Mouse (Mus musculus): Measurements from ENCODE around the gene Dyrk1b. TPM values are rescaled to one million over a fixed set of nuclear protein-coding genes. Genes with fewer than 3 reads are reported as not detected.
"Not testable (repeated sequence)": the region's sequence is repeated elsewhere in the genome, so short reads cannot be mapped to it uniquely, and the experiment has no call there.

The Dyrk1b gene
- polyA plus RNA-seq, 1 experiment from 2014 or later, result 19.4 TPM

- 45% methylated on average over 12 of the region's 12 CpGs for WGBS
- Histone ChIP-seq H3K4me1 (ENCODE audit: control insufficient read depth, insufficient read depth, low read length) (no peaks in the 10 kb centered on the region), H3K4me2 (replicated peaks; ENCODE audit: low read depth, low read length) (peak overlapping the region; percentile 40), H3K27me3 (ENCODE audit: control insufficient read depth, insufficient read depth, low read length) (no peaks in the 10 kb centered on the region), H3K9ac (ENCODE audit: low read depth, low read length) (peak overlapping the region; percentile 54; the same call in 1 of the 2 replicates), H3K4me3 (ENCODE audit: low read length) (peak overlapping the region; percentile 25), H3K27ac (ENCODE audit: low read depth, low read length) (no peak overlapping the region), H3K9me3 (ENCODE audit: control insufficient read depth, low read length) (no peaks in the 10 kb centered on the region), H3K36me3 (ENCODE audit: control insufficient read depth, insufficient read depth, low read length) (no peaks in the 10 kb centered on the region)
- no peak for ATAC-seq (ENCODE audit: low FRiP score, low TSS enrichment)
Observed at GRCm38 (mm10) chr7:28208396-28208987, 29.2 kb downstream of the Dyrk1b start.

- WGBS, result 44% methylated on average over 19 of the region's 19 CpGs
- peak; percentile 59 for ATAC-seq (ENCODE audit: low FRiP score, low TSS enrichment)
- Histone ChIP-seq H3K27me3 (ENCODE audit: control insufficient read depth, insufficient read depth, low read length) (no peaks in the 10 kb centered on the region), H3K4me3 (ENCODE audit: low read length) (peak overlapping the region; percentile 25), H3K9me3 (ENCODE audit: control insufficient read depth, low read length) (no peaks in the 10 kb centered on the region), H3K27ac (ENCODE audit: low read depth, low read length) (no peak overlapping the region), H3K9ac (ENCODE audit: low read depth, low read length) (peak overlapping the region; percentile 54; the same call in 1 of the 2 replicates), H3K4me1 (ENCODE audit: control insufficient read depth, insufficient read depth, low read length) (no peaks in the 10 kb centered on the region), H3K36me3 (ENCODE audit: control insufficient read depth, insufficient read depth, low read length) (no peaks in the 10 kb centered on the region), H3K4me2 (replicated peaks; ENCODE audit: low read depth, low read length) (peak overlapping the region; percentile 40)
Observed at GRCm38 (mm10) chr7:28208988-28209508, 29.8 kb downstream of the Dyrk1b start.

- Histone ChIP-seq H3K27me3 (ENCODE audit: control insufficient read depth, insufficient read depth, low read length) (no peaks in the 10 kb centered on the region), H3K9ac (ENCODE audit: low read depth, low read length) (no peak overlapping the region), H3K4me3 (ENCODE audit: low read length) (no peak overlapping the region), H3K4me1 (ENCODE audit: control insufficient read depth, insufficient read depth, low read length) (no peaks in the 10 kb centered on the region), H3K9me3 (ENCODE audit: control insufficient read depth, low read length) (no peaks in the 10 kb centered on the region), H3K36me3 (ENCODE audit: control insufficient read depth, insufficient read depth, low read length) (no peaks in the 10 kb centered on the region), H3K4me2 (replicated peaks; ENCODE audit: low read depth, low read length) (no peak overlapping the region), H3K27ac (ENCODE audit: low read depth, low read length) (no peak overlapping the region)
- no peak for ATAC-seq (ENCODE audit: low FRiP score, low TSS enrichment)
- WGBS, result 50% methylated on average over 5 of the region's 5 CpGs
Observed at GRCm38 (mm10) chr7:28210731-28211130, 31.5 kb downstream of the Dyrk1b start.

DNA sequence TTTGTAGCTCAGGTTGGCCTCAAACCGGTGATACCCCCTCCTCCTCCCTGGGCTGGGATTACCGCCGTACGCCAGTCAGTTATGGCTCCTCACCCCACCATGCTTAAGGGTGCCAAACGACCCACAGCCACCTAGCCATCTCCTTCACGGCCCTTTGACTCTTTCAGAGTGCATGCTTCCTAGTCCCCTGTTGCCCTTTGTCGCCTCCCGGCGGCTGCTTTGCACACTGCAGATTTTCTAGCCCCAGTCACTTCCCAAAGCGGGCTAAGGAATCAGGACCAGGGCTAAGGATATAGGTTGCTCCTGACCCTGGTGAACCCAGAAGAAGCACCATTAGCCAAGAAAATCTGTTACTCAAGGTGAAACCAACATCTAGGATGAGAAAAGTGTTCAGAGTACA lies 34.9 kb downstream of the Dyrk1b start:
- Histone ChIP-seq H3K4me2 (replicated peaks; ENCODE audit: low read depth, low read length) (no peak overlapping the region), H3K27ac (ENCODE audit: low read depth, low read length) (no peak overlapping the region), H3K4me3 (ENCODE audit: low read length) (no peak overlapping the region), H3K4me1 (ENCODE audit: control insufficient read depth, insufficient read depth, low read length) (no peaks in the 10 kb centered on the region), H3K27me3 (ENCODE audit: control insufficient read depth, insufficient read depth, low read length) (no peaks in the 10 kb centered on the region), H3K9ac (ENCODE audit: low read depth, low read length) (no peak overlapping the region), H3K9me3 (ENCODE audit: control insufficient read depth, low read length) (no peaks in the 10 kb centered on the region), H3K36me3 (ENCODE audit: control insufficient read depth, insufficient read depth, low read length) (no peaks in the 10 kb centered on the region)
- WGBS, result 30% methylated on average over 10 of the region's 10 CpGs
- 0 out of 2 replicates have a peak, but pooled peaks have one; percentile 35 for ATAC-seq (ENCODE audit: low FRiP score, low TSS enrichment)

DNA sequence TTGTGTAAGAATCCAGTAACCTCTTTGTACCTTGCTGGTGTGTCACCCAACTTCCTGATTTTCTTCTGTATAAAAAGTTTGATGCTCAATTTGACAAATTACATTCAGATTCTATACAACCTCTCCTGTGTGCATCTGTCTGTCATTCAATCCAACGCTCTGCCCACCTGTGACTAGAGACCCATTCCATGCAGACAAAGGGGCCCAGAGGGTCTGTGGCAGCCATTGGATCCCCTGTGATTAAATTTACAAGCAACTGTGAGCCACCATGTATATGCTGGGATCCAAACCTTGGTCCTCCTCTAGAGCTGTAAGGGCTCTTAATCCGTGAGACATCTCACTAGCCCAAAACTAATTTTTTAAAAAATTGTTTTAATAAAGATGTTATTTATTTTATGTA lies 36.7 kb downstream of the Dyrk1b start:
- not testable (repeated sequence) for ATAC-seq (ENCODE audit: low FRiP score, low TSS enrichment); H3K4me3 ChIP-seq (ENCODE audit: low read length); H3K4me1 ChIP-seq (ENCODE audit: control insufficient read depth, insufficient read depth, low read length); H3K4me2 ChIP-seq (replicated peaks; ENCODE audit: low read depth, low read length); H3K9me3 ChIP-seq (ENCODE audit: control insufficient read depth, low read length); H3K9ac ChIP-seq (ENCODE audit: low read depth, low read length); H3K27ac ChIP-seq (ENCODE audit: low read depth, low read length); H3K27me3 ChIP-seq (ENCODE audit: control insufficient read depth, insufficient read depth, low read length); H3K36me3 ChIP-seq (ENCODE audit: control insufficient read depth, insufficient read depth, low read length)
- WGBS, result 82% methylated on average over 2 of the region's 2 CpGs

DNA sequence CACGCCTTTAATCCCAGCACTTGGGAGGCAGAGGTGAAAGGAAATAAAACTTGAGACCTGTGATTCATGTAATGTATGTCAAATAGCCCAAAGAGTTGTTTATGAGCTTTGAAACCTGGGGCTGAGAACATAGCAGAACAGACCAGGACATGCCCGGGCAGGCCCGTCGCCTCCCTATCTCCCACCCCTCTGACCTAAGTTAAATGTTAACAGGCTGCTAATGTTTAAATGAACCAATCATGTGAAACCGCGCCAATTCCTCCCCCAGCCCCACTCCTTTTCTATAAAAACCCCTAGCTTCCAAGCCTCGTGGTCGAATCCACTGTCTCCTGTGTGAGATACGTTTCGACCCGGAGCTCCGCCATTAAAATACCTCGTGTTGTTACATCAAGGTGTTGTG lies 38.5 kb downstream of the Dyrk1b start:
- WGBS, result 66% methylated on average over 4 of the region's 13 CpGs
- not testable (repeated sequence) for H3K36me3 ChIP-seq (ENCODE audit: control insufficient read depth, insufficient read depth, low read length); H3K9ac ChIP-seq (ENCODE audit: low read depth, low read length); H3K4me1 ChIP-seq (ENCODE audit: control insufficient read depth, insufficient read depth, low read length); H3K9me3 ChIP-seq (ENCODE audit: control insufficient read depth, low read length); H3K27ac ChIP-seq (ENCODE audit: low read depth, low read length); ATAC-seq (ENCODE audit: low FRiP score, low TSS enrichment); H3K27me3 ChIP-seq (ENCODE audit: control insufficient read depth, insufficient read depth, low read length); H3K4me3 ChIP-seq (ENCODE audit: low read length); H3K4me2 ChIP-seq (replicated peaks; ENCODE audit: low read depth, low read length)

DNA sequence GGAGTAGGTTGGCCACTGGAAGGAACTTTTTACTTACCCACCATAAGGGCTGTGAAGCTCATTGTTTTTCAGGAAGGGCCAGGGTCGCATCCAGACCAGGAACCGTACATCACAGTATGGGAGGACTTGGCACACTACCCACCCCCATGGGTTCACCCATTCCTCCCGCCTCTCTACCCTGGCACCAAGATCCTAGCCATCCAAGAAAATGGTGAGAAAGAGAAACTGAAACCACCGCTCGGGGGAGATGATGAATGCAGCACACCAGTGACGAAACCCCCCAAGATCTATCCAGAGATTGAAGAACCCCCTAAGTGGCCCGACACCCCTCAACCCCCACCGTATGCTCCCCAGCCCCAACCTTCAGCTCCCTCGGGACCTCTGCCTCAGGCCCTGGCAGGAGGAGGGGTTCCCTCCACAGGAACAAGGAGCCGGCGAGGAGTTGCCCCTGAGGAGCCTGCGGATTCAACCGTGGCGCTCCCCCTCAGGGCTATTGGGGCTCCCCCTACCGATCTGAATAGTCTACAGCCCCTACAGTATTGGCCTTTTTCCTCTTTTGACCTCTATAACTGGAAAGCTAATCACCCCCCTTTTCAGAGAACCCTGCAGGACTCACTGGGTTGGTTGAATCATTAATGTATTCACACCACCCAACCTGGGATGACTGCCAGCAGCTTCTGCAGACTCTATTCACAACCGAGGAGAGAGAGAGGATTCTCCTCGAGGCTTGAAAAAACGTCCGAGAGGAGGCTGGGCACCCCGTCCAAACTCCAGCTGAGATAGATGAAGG lies 39.9 kb downstream of the Dyrk1b start:
- not testable (repeated sequence) for H3K4me2 ChIP-seq (replicated peaks; ENCODE audit: low read depth, low read length); ATAC-seq (ENCODE audit: low FRiP score, low TSS enrichment)

DNA sequence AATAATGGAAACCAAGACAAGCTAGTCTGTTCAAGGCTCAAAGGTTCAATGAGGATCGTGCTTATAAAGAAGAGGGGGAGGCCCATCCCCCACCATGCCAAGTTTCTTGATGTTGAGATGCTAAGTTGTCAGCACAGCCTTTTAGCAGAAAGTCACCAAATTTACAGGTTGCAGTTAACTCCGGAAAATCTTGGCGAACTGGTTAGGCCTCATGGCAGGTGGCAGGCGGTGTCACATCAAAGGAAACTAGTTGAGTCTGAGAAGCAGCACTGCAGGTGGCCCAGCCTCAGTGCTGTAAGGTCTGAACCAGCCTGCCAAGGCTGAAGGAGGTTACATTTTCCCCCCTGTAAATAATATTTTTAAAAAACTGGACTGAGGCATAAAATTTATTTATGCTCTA lies 47.6 kb downstream of the Dyrk1b start:
- H3K36me3 ChIP-seq (ENCODE audit: control insufficient read depth, insufficient read depth, low read length); H3K27ac ChIP-seq (ENCODE audit: low read depth, low read length); H3K4me2 ChIP-seq (replicated peaks; ENCODE audit: low read depth, low read length); H3K9ac ChIP-seq (ENCODE audit: low read depth, low read length); H3K4me3 ChIP-seq (ENCODE audit: low read length); H3K4me1 ChIP-seq (ENCODE audit: control insufficient read depth, insufficient read depth, low read length); H3K9me3 ChIP-seq (ENCODE audit: control insufficient read depth, low read length); H3K27me3 ChIP-seq (ENCODE audit: control insufficient read depth, insufficient read depth, low read length); ATAC-seq (ENCODE audit: low FRiP score, low TSS enrichment): not testable (repeated sequence)
- WGBS, result 85% methylated on average over 4 of the region's 4 CpGs

More for the DNA sequence above, 39.9 kb downstream of the Dyrk1b start:
- not testable (repeated sequence) for H3K36me3 ChIP-seq (ENCODE audit: control insufficient read depth, insufficient read depth, low read length); H3K9ac ChIP-seq (ENCODE audit: low read depth, low read length); H3K9me3 ChIP-seq (ENCODE audit: control insufficient read depth, low read length); H3K27me3 ChIP-seq (ENCODE audit: control insufficient read depth, insufficient read depth, low read length); H3K27ac ChIP-seq (ENCODE audit: low read depth, low read length); H3K4me3 ChIP-seq (ENCODE audit: low read length); H3K4me1 ChIP-seq (ENCODE audit: control insufficient read depth, insufficient read depth, low read length)
- 91% methylated on average over 20 of the region's 20 CpGs for WGBS

GRCm38 (mm10) chr7:28227421-28227820 lies 48.2 kb downstream of the Dyrk1b start:
- not testable (repeated sequence) for H3K9me3 ChIP-seq (ENCODE audit: control insufficient read depth, low read length); H3K27ac ChIP-seq (ENCODE audit: low read depth, low read length); ATAC-seq (ENCODE audit: low FRiP score, low TSS enrichment); H3K9ac ChIP-seq (ENCODE audit: low read depth, low read length); H3K27me3 ChIP-seq (ENCODE audit: control insufficient read depth, insufficient read depth, low read length); H3K4me2 ChIP-seq (replicated peaks; ENCODE audit: low read depth, low read length); H3K4me3 ChIP-seq (ENCODE audit: low read length); H3K4me1 ChIP-seq (ENCODE audit: control insufficient read depth, insufficient read depth, low read length); H3K36me3 ChIP-seq (ENCODE audit: control insufficient read depth, insufficient read depth, low read length)
- 92% methylated on average over 4 of the region's 4 CpGs for WGBS

Measured in kidney, embryonic 14.5 days (tissue).